Mouse (Mus musculus): ENCODE results near the gene E2f2. TPM values are rescaled to one million over a fixed set of nuclear protein-coding genes. Genes with fewer than 3 reads are reported as not detected.

The E2f2 gene
- polyA plus RNA-seq, 1 experiment from 2014 or later: 5.7 TPM

DNA sequence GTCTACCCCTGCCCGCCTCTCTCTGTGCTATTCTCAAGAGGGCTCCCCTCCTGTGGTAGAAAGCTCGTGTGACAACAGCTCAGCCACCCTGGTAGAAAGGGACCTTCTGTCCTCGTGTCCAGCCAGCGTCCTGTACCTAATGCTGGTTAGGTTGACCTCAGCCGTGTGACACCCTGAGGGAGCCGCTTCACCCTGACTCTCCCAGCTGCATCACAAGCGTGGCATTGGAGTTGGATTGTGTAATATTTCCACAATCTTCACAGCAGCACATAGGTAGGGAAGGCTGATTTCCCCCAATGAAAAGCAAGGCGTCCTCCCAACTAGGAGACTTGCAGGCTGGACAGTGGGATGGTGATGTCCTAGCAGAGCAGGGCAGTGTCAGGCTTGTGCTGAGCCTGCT is 14.1 kb downstream of the E2f2 start:
- H3K36me3 ChIP-seq (ENCODE audit: control insufficient read depth, insufficient read depth, low read length): peaks cover 30% of the 10 kb centered on the region; the same call in 1 of the 2 replicates
- no peaks in the 10 kb centered on the region for H3K27me3 ChIP-seq (ENCODE audit: control insufficient read depth, insufficient read depth, low read length)
- H3K9ac ChIP-seq (ENCODE audit: low read depth, low read length): no peak overlapping the region
- WGBS: 81% methylated on average over 8 of the region's 8 CpGs
- 0 out of 2 replicates have a peak, but pooled peaks cover 2% of the 10 kb centered on the region for H3K4me1 ChIP-seq (ENCODE audit: control insufficient read depth, insufficient read depth, low read length)
- H3K9me3 ChIP-seq (ENCODE audit: control insufficient read depth, low read length): no peaks in the 10 kb centered on the region
- no peak overlapping the region for H3K4me2 ChIP-seq (replicated peaks; ENCODE audit: low read depth, low read length)
- H3K27ac ChIP-seq (ENCODE audit: low read depth, low read length): no peak overlapping the region
- ATAC-seq (ENCODE audit: low FRiP score, low TSS enrichment): no peak
- no peak overlapping the region for H3K4me3 ChIP-seq (ENCODE audit: low read length)

- no peak for ATAC-seq (ENCODE audit: low FRiP score, low TSS enrichment)
- no peak overlapping the region for H3K27ac ChIP-seq (ENCODE audit: low read depth, low read length)
- no peaks in the 10 kb centered on the region for H3K27me3 ChIP-seq (ENCODE audit: control insufficient read depth, insufficient read depth, low read length)
- H3K9me3 ChIP-seq (ENCODE audit: control insufficient read depth, low read length): no peaks in the 10 kb centered on the region
- H3K36me3 ChIP-seq (ENCODE audit: control insufficient read depth, insufficient read depth, low read length): peaks cover 32% of the 10 kb centered on the region; the same call in 1 of the 2 replicates
- 75% methylated on average over 23 of the region's 23 CpGs for WGBS
- no peak overlapping the region for H3K4me3 ChIP-seq (ENCODE audit: low read length)
- H3K9ac ChIP-seq (ENCODE audit: low read depth, low read length): no peak overlapping the region
- H3K4me2 ChIP-seq (replicated peaks; ENCODE audit: low read depth, low read length): no peak overlapping the region
- H3K4me1 ChIP-seq (ENCODE audit: control insufficient read depth, insufficient read depth, low read length): no peaks in the 10 kb centered on the region
Measured at GRCm38 (mm10) chr4:136186739-136187472, 14.7 kb downstream of the E2f2 start.

DNA sequence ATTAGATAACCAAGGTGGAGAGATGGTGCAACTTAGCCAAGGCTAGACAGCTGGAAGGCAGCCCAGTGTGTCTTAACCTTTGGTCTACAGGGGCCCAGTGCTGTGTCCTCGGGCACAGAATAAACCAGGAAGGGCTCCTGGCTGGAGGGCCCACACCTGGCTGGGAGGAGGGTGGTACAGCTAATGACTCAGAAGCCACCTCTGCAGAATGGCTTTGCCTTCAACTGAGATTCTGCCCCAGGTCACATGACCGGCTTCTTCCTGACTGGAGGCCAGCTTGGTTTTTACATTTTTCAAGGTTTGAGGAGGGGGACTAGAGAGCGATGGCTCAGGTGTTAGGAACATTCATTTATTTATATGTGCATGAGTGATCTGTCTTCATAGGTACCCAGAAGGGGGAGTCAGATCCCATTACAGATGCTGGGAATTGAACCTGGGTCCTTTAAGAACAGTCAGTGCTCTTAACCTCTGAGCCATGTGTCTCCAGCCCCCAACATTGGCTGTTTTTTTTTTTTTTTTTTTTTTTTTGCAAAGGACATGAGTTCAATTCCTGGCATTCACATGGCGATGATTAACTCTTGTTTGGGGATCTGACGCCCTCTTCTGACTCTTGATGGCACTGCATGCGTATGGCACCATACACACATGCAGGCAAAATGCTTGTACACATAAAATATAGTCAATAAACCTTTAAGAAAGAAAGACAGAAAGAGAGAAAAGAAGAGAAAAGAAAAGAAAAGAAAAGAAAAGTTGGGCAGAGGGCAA is 17.0 kb downstream of the E2f2 start:
- peaks cover 47% of the 10 kb centered on the region; the same call in 1 of the 2 replicates for H3K36me3 ChIP-seq (ENCODE audit: control insufficient read depth, insufficient read depth, low read length)
- WGBS: 89% methylated on average over 6 of the region's 6 CpGs
- no peaks in the 10 kb centered on the region for H3K27me3 ChIP-seq (ENCODE audit: control insufficient read depth, insufficient read depth, low read length)
- H3K4me3 ChIP-seq (ENCODE audit: low read length): no peak overlapping the region
- ATAC-seq (ENCODE audit: low FRiP score, low TSS enrichment): no peak
- no peaks in the 10 kb centered on the region for H3K9me3 ChIP-seq (ENCODE audit: control insufficient read depth, low read length)
- no peak overlapping the region for H3K4me2 ChIP-seq (replicated peaks; ENCODE audit: low read depth, low read length)
- H3K9ac ChIP-seq (ENCODE audit: low read depth, low read length): no peak overlapping the region
- no peaks in the 10 kb centered on the region for H3K4me1 ChIP-seq (ENCODE audit: control insufficient read depth, insufficient read depth, low read length)
- no peak overlapping the region for H3K27ac ChIP-seq (ENCODE audit: low read depth, low read length)

GRCm38 (mm10) chr4:136189912-136190311 is 17.7 kb downstream of the E2f2 start:
- 84% methylated on average over 8 of the region's 8 CpGs for WGBS
- no peaks in the 10 kb centered on the region for H3K4me1 ChIP-seq (ENCODE audit: control insufficient read depth, insufficient read depth, low read length)
- H3K9ac ChIP-seq (ENCODE audit: low read depth, low read length): no peak overlapping the region
- no peak overlapping the region for H3K4me3 ChIP-seq (ENCODE audit: low read length)
- H3K36me3 ChIP-seq (ENCODE audit: control insufficient read depth, insufficient read depth, low read length): peaks cover 46% of the 10 kb centered on the region; the same call in 1 of the 2 replicates
- ATAC-seq (ENCODE audit: low FRiP score, low TSS enrichment): no peak
- no peak overlapping the region for H3K27ac ChIP-seq (ENCODE audit: low read depth, low read length)
- no peaks in the 10 kb centered on the region for H3K9me3 ChIP-seq (ENCODE audit: control insufficient read depth, low read length)
- no peaks in the 10 kb centered on the region for H3K27me3 ChIP-seq (ENCODE audit: control insufficient read depth, insufficient read depth, low read length)
- H3K4me2 ChIP-seq (replicated peaks; ENCODE audit: low read depth, low read length): no peak overlapping the region

DNA sequence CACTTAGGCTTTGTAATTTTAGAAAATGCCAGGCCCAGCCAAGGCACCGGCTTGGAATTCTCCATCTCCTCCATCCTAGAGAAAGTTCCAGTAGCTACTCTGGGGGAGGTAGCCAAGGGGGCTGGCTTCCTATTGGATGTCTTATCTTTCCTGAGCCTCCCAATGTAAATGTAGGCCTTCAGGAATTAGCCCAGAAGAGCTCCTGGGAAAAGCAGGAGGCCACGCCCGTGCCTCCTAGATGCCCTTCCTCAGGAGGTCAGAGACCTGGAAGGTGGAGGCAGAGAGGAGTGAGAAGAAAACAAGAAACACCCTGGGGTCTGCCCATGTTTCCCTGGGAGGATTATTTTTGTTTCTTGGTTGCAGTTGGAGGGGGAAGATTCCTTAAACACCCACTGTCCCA is 21.4 kb downstream of the E2f2 start:
- 76% methylated on average over 3 of the region's 3 CpGs for WGBS
- no peak overlapping the region for H3K4me2 ChIP-seq (replicated peaks; ENCODE audit: low read depth, low read length)
- ATAC-seq (ENCODE audit: low FRiP score, low TSS enrichment): no peak
- peaks cover 28% of the 10 kb centered on the region; the same call in 1 of the 2 replicates for H3K36me3 ChIP-seq (ENCODE audit: control insufficient read depth, insufficient read depth, low read length)
- H3K4me1 ChIP-seq (ENCODE audit: control insufficient read depth, insufficient read depth, low read length): no peaks in the 10 kb centered on the region
- no peak overlapping the region for H3K27ac ChIP-seq (ENCODE audit: low read depth, low read length)
- H3K9me3 ChIP-seq (ENCODE audit: control insufficient read depth, low read length): no peaks in the 10 kb centered on the region
- no peak overlapping the region for H3K4me3 ChIP-seq (ENCODE audit: low read length)
- no peaks in the 10 kb centered on the region for H3K27me3 ChIP-seq (ENCODE audit: control insufficient read depth, insufficient read depth, low read length)
- H3K9ac ChIP-seq (ENCODE audit: low read depth, low read length): no peak overlapping the region

DNA sequence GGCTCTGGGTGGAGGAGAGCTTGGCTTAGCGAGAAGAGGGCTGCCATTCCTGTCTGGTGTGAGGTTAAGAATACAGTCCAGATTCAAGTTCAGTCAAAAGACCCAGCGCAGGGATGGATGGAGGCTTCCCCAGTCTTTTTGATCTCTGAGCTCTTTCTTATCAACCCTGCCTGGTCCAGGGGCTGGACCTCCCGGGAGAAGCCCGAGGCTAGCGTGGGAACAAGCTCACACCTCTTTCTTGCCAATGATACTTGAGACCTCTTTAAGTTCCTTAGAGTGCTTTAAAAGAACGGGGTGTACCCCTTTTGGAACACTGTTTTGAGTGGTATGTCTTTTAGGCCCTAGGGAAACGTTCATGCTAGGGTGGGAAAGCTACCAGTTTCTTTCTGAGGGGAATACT is 22.8 kb downstream of the E2f2 start:
- WGBS: 42% methylated on average over 7 of the region's 7 CpGs
- Histone ChIP-seq H3K4me3 (ENCODE audit: low read length) (no peak overlapping the region), H3K4me1 (ENCODE audit: control insufficient read depth, insufficient read depth, low read length) (no peaks in the 10 kb centered on the region), H3K9ac (ENCODE audit: low read depth, low read length) (no peak overlapping the region), H3K27ac (ENCODE audit: low read depth, low read length) (no peak overlapping the region), H3K4me2 (replicated peaks; ENCODE audit: low read depth, low read length) (no peak overlapping the region), H3K27me3 (ENCODE audit: control insufficient read depth, insufficient read depth, low read length) (no peaks in the 10 kb centered on the region), H3K9me3 (ENCODE audit: control insufficient read depth, low read length) (no peaks in the 10 kb centered on the region), H3K36me3 (ENCODE audit: control insufficient read depth, insufficient read depth, low read length) (peaks cover 25% of the 10 kb centered on the region; the same call in 1 of the 2 replicates)
- no peak for ATAC-seq (ENCODE audit: low FRiP score, low TSS enrichment)

DNA sequence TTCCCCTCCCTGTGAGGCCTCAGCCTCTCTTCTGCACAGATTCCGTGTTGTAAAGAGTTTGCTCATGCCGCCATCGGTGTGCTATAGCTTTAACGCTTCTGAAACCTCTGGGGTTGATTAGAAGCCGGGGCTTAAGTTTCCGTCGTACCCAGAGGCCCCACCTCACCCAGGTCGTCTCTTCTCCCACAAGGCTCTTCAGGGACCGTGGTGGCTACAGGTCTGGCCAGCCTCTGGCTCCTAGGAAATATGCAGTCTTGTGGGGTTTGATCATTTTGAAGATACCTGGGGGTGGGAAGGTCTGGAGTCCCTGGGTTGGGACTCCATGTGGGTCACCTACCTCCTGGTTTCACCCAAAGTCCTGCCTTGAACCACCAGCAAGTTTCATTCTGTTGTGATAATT is 23.4 kb downstream of the E2f2 start:
- Histone ChIP-seq H3K9me3 (ENCODE audit: control insufficient read depth, low read length) (no peaks in the 10 kb centered on the region), H3K27ac (ENCODE audit: low read depth, low read length) (no peak overlapping the region), H3K4me1 (ENCODE audit: control insufficient read depth, insufficient read depth, low read length) (no peaks in the 10 kb centered on the region), H3K27me3 (ENCODE audit: control insufficient read depth, insufficient read depth, low read length) (no peaks in the 10 kb centered on the region), H3K36me3 (ENCODE audit: control insufficient read depth, insufficient read depth, low read length) (peaks cover 20% of the 10 kb centered on the region; the same call in 1 of the 2 replicates), H3K9ac (ENCODE audit: low read depth, low read length) (no peak overlapping the region), H3K4me2 (replicated peaks; ENCODE audit: low read depth, low read length) (no peak overlapping the region), H3K4me3 (ENCODE audit: low read length) (no peak overlapping the region)
- ATAC-seq (ENCODE audit: low FRiP score, low TSS enrichment): no peak
- 74% methylated on average over 9 of the region's 9 CpGs for WGBS

DNA sequence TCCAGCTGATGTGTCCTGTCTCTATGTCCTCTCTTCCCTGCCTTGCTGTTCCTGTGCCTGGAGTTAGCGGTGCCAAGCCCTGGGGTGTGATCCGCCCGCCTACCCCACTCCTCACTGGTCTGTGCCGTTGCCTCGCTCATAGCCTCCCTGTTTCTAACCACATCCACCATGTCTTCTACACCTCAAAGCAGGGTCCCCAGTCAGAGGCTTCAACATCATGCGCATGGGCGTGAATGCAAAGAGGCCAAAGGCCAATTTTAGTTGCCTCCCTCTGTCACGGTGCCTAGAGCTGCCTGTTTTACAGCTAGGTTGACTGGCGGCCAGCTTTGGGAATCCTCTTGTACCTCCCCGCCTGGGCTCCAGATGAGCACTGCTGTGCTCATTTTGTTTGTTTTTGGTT is 24.0 kb downstream of the E2f2 start:
- WGBS: 71% methylated on average over 10 of the region's 10 CpGs
- peaks cover 19% of the 10 kb centered on the region; the same call in 1 of the 2 replicates for H3K36me3 ChIP-seq (ENCODE audit: control insufficient read depth, insufficient read depth, low read length)
- H3K9ac ChIP-seq (ENCODE audit: low read depth, low read length): no peak overlapping the region
- H3K4me3 ChIP-seq (ENCODE audit: low read length): no peak overlapping the region
- H3K27me3 ChIP-seq (ENCODE audit: control insufficient read depth, insufficient read depth, low read length): no peaks in the 10 kb centered on the region
- ATAC-seq (ENCODE audit: low FRiP score, low TSS enrichment): no peak
- no peaks in the 10 kb centered on the region for H3K4me1 ChIP-seq (ENCODE audit: control insufficient read depth, insufficient read depth, low read length)
- no peak overlapping the region for H3K27ac ChIP-seq (ENCODE audit: low read depth, low read length)
- H3K4me2 ChIP-seq (replicated peaks; ENCODE audit: low read depth, low read length): no peak overlapping the region
- H3K9me3 ChIP-seq (ENCODE audit: control insufficient read depth, low read length): no peaks in the 10 kb centered on the region

GRCm38 (mm10) chr4:136198846-136199245 is 26.7 kb downstream of the E2f2 start:
- H3K27me3 ChIP-seq (ENCODE audit: control insufficient read depth, insufficient read depth, low read length): no peaks in the 10 kb centered on the region
- H3K4me2 ChIP-seq (replicated peaks; ENCODE audit: low read depth, low read length): no peak overlapping the region
- peaks cover 4% of the 10 kb centered on the region; the same call in 1 of the 2 replicates for H3K36me3 ChIP-seq (ENCODE audit: control insufficient read depth, insufficient read depth, low read length)
- WGBS: 77% methylated on average over 7 of the region's 7 CpGs
- no peak for ATAC-seq (ENCODE audit: low FRiP score, low TSS enrichment)
- H3K27ac ChIP-seq (ENCODE audit: low read depth, low read length): no peak overlapping the region
- no peak overlapping the region for H3K9ac ChIP-seq (ENCODE audit: low read depth, low read length)
- H3K4me3 ChIP-seq (ENCODE audit: low read length): no peak overlapping the region
- no peaks in the 10 kb centered on the region for H3K4me1 ChIP-seq (ENCODE audit: control insufficient read depth, insufficient read depth, low read length)
- H3K9me3 ChIP-seq (ENCODE audit: control insufficient read depth, low read length): no peaks in the 10 kb centered on the region

Data from kidney, embryonic 14.5 days (tissue).